Mouse (Mus musculus): ENCODE data around the gene Ccdc91.

Gene Ccdc91

DNA sequence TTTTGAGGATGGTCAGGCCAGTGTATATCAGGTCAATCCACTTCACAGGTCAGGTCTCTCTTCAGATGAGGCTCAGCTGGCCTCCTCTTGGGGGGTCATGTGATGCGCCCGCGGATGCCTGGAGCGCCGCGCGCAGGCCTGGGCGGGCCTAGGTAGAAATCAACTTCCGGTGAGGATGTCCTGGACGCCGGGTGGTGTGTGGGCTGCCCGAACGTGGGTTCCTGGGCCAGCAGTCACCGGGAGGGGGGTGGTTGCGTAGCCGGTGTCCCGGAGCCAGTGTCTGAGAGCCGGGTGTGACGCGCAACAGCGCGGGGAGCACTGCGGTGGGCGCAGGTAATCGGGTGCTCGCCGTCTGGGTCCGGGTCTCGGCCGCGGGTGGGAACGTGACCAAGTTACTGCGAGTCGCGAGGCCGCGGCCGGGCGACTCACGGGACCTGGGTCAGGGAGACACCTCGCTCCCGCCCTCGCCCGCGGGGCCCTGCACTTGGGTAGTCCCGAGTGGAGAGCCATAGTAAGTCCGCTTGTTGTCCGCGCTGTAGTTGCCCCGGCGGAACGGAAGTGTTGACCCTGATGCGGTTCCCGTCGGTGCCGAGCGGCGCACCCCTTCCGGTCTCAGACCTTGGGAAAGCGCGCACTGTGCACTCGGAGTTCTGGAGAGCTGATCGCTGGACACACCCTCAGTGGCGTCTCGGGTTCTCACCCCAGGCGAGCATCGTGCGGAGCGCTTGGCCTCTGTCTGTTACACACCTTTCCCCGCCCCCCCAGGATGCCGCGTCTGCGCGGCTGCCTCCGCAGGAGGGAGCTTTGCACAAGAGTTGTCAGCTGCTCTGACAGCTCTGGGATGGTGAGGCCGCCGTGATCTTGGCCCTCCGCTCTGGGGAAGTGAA, at the start of gene Ccdc91:
Gene Ccdc91 (plus strand): TSS at position 102 of the 887 bp plus-strand sequence.
- peak; percentile 75 to 80 for DNase-seq (ENCODE audit: low spot score in 2 of 2)

DNA sequence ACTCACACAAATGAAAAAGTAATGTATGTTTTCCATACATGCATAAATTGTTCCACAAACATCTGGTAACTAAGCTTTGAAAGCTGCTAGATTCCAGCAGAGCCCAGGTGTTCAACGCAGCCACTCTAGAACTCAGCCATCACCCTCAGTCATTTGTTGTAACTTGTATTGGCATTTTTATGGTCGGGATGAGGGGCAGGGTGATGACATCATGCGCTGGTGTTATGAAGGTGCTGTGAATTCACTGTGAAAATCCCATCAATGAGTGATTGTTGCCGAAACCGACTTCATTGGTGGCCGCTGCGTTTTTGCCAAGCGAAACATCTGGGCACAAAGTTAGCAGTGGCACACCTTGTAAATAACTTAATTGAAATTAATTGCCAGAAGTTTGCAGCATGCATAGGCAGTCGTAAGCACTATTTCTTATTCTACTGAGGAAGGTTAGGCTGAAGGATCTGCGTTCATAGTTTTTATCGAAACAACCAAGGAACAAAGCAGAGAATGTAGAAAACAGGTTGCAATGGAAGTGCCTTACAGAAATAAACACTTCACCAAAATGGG, 48.6 kb upstream of the Ccdc91 start:
- no peak for DNase-seq (ENCODE audit: low spot score in 2 of 2)

DNA sequence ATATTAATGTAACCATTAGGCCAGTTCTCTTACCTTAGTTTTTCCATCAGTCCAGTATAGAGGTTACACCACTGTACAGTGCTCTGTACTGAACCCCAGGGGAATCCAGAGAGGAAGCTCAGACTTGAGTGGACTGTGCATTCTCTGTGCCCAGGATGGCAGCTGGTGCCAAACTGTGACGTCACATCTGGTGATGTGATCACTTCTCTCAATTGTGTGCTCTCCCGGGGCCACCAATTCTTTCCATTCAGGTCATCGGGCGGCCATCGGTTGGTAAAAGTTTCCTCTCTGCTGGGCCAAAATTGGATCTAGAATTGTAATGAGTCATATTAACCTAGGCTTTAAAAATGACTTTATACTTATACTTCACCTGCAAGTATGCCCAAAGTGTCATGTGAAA, 19.9 kb upstream of the Ccdc91 start:
- no peak for DNase-seq (ENCODE audit: low spot score in 2 of 2)

DNA sequence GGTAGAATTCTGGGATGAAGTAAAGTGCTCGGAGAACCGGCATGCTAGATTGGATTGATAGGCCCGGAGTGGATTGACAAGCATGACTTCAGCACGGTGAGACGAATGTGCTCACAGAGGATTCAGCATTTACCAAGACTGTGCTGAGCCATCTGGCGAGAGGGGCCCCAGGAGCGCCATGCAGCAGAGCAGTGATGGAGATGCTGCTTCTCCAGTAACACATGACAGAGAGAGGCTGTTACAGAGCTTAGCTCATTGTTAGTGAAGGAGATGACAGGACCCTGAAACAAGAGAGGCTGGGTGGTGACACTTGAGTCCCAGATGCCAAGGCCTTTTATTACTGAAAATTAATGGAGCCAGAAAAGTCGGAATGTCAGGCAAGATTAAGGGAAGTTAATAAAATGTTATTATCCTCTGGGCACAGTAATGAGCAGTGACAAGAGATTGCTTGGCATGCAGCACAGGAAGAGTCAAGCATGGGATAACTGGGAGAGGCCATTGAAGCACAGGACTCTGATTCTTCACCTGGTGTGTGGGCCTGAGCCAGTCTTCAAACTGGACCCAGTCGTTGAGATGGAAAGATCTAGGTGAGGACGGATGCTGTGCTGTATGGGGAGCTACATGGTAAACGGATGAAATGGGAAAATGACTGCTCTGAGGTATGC, 16.9 kb upstream of the Ccdc91 start:
- no peak for DNase-seq (ENCODE audit: low spot score in 2 of 2)

DNA sequence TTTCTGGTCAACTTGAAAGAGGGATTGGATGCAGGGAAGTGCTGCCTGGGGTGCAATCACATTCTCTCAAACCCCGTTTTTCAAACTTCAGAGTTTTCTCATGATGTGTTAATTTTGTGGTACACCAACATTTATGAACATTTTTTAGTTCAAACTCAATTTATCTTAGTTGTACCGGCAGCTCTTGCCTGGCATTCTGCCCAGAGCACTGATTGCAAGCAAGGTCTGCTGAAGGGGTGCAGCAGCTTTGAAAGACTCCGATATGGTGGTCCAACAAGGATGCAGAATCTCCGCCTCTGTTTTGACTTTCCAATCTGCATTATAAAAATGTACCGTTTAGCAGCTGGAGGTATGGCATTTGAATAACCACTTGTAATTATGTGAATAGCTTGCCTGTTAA, 5.6 kb upstream of the Ccdc91 start:
- DNase-seq (ENCODE audit: low spot score in 2 of 2), result no peak

DNA sequence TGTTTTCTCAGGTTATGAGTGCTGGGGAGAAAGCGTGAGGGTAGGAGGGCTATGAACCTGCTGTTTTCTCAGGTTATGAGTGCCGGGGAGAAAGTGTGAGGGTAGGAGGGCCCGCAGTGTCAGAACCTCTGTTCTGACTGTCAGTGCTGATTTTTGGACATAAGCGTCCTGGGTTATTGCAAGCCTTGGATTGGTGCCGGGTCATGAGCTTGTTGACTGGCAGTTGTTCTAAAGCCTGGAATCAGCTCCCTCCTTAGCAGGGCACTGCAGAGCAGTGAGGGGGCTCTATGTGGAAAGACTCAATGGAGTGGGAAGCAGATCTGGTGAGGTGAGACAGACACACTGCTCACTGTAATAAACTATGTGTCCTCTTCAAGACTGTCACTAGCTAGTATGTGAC, 5.5 kb downstream of the Ccdc91 start:
- no peak for DNase-seq (ENCODE audit: low spot score in 2 of 2)

DNA sequence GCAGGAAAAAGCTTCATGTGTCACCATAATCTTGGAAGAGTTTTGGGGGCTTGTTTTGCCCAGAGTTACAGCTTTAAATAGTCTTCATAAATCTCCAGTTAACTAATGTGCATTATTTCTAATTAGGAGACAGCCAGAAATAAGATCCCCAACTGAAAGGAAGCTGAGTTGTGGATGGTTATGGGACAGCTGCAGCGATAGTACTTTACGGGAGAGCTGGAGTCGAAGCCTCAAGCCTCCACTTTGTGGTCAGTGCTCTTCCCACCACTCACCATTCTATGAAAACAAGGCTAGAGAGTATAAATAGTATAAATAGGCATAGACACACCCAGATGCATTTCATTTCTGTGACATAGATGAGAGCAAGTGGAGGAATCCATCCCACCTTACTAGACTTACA, 14.5 kb downstream of the Ccdc91 start:
- no peak for DNase-seq (ENCODE audit: low spot score in 2 of 2)

DNA sequence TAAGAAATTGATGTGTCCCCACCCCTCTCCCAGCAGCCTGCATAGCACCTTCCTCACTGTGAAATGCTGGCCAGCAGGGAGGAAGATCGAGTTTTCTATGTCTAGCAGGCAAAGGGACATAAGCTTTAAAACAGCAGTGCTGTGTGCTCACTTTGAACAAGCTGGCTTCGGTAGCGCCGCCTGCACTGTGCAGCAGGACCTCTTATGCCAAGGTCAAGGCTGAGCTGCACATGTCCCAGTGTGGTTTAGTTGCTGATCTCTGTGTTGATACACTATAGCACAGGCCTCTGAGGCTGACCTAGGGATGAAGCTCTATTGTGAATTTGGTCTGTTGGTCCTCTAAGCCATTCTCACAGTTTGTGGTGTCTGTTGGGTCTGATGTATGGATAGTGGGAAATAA, 16.9 kb downstream of the Ccdc91 start:
- no peak for DNase-seq (ENCODE audit: low spot score in 2 of 2)

DNA sequence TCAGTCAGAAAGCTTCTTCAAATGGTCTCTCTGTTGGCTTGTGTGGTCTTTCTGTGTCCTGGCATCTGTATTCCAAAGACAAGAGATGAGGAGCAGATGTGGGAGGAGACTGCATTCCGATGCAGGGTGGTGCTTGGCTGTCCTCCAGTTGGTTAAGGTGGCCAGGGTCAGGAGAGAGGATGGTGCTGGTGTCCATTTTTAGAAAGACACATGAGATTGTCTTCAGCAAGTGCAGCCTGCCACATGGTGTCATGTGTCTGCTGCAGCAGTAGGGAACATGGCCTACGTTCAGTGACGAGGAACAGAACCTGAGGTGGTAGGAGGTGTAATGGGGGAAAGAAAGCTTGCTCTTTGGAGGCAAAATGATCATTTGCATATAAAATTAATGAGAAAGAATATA, 25.8 kb downstream of the Ccdc91 start:
- no peak for DNase-seq (ENCODE audit: low spot score in 2 of 2)

DNA sequence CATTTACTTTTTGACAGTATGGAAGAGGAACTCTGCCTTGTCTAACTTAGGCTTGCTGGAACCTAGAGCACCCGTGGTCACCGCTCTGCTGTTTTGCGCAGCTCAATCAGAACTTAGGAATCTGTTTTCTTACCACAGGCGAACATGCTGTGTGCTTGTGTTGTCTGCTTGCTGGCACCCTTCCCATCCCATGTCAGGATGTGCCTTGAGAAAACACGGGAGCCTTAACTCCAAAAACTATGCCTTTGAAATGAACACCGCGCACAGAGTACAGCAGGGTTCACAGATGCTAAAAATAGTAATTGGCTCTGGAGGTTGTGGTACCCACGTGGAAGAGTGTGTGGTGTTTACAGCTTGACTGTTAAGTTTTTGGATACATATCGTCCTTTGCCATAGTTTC, 30.4 kb downstream of the Ccdc91 start:
- DNase-seq (ENCODE audit: low spot score in 2 of 2), result no peak

DNA sequence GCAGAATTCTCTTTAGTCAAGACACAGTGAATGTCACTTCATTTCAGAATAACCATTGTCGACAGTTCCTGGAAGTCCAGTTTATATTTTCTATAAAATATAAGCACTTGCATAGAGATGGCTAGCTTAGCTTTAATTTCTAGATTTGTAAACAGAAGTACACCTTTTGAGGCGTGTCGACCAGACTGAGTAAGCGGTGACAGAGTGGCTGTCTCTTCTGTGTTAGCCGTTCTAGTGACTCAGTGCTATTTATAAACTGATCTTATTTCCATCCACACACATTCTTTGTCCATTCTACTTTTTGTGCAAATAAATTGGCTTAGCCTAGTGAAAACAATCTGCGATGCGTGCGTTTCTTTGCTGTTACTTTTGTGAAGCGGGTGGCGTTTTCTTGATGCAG, 30.9 kb downstream of the Ccdc91 start:
- DNase-seq (ENCODE audit: low spot score in 2 of 2), result no peak

DNA sequence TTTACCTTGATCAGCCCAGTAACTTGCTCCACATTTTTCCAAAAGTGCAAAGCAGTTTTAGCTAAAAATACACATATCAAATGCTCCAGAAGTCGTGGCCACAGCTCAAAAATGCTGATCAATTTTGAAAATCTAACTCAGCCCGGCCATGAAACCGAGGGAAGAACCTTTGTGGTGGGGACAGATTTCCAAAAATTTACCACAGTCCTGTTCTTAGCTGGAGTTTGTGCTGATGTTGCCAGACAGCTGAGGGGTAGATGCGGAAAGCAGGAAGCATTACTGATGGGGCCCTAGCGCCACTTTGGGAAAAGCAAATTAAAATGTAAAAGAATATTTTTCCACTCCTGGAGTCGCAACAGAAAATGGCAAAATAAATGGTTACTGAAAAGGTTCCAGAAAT, 31.6 kb downstream of the Ccdc91 start:
- no peak for DNase-seq (ENCODE audit: low spot score in 2 of 2)

DNA sequence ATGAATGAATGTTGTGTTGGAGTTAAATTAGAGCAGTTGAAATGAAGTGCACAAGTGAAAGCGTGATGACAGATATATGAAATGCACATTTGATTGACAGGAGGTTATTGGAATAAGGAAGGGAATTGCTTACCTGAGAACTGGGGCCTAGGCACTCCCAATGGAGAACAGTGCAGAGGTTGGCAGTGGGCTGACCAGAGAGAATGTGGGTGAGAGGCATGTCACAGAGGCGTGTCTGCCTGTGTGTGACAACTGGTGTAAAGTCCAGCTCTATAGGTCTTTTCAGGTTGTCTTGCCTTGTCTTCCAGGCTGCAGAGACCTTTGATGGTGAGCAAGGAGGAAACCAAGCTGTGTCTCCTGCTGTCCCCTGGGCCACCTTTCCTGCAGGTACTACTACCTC, 34.9 kb downstream of the Ccdc91 start:
- DNase-seq (ENCODE audit: low spot score in 2 of 2), result no peak

DNA sequence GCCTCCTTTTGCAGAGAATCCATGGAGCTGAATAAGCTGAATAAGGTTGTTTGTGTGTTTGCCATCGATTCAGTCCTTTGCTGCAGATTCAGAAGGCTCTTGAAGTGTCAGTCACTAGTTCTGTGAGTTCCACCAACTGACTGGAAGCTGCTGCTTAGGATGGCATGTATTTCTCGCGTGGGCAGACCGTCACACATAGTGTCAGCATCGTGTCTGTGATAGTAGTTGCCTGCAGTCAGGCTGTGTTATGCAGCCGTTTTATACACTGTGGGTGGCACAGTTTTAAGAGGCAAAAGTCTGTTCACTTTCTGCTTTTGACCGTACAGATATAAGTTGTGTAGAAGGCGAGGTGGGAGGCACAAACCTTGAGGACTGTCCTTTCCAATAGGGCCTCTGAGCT, 42.3 kb downstream of the Ccdc91 start:
- peak; percentile 66 to 84 for DNase-seq (ENCODE audit: low spot score in 2 of 2)

DNA sequence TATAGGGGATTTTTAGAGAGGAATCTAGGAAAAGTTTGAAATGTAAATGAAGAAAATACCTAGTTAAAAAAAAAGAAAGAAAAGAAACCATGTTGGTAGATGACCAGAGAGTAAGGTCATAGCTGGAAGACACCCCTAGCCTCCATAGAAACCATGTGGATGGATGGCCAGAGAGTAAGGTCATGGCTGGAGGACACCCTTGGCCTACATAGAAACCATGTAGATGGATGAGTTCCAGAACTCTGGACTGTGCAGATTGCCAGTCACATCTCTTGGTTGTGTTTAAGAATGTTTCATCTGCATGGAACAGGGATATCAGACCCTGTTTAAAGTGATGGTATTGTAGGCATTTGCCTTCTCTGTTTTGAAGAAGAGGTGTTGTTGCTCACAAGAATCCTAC, 49.6 kb downstream of the Ccdc91 start:
- DNase-seq (ENCODE audit: low spot score in 2 of 2), result no peak

DNA sequence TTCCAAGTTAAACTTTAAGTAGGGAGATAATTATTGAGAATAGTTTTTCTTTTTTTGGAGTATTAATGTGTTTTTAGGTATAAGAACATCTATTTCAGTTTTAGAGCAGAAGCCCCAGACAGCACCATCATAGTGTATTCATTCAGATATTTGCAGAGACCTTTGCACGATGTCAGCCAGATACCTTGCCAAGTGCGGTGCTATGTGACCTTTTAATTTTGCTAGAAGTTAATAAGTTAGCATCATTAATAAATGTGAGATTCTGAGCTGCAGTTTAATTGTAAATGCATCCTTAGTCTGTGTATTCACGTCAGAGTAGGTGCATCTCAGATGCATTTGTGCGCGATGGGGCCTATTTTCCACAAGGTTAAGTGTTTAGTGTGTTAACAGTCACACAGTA, 59.3 kb downstream of the Ccdc91 start:
- DNase-seq (ENCODE audit: low spot score in 2 of 2), result no peak

DNA sequence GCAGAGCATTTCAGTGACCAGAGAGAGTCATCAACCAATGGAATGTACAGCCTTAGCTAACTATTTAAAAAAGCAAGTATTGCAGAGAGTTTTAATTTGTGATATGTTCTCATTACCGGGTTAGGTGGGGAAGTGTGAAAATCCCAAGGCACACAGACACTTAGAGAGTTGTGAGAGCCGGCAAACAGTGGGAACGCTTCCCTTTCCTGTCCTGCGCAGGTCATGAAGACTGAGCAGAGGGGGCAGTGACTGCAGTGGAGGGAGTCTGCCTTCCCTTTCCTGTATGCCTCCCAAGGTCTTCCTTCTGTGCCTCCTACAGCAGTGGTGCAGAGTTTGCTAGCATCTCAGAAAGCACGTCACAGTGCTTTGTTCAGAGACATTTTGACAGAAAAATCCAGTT, 62.6 kb downstream of the Ccdc91 start:
- no peak for DNase-seq (ENCODE audit: low spot score in 2 of 2)

DNA sequence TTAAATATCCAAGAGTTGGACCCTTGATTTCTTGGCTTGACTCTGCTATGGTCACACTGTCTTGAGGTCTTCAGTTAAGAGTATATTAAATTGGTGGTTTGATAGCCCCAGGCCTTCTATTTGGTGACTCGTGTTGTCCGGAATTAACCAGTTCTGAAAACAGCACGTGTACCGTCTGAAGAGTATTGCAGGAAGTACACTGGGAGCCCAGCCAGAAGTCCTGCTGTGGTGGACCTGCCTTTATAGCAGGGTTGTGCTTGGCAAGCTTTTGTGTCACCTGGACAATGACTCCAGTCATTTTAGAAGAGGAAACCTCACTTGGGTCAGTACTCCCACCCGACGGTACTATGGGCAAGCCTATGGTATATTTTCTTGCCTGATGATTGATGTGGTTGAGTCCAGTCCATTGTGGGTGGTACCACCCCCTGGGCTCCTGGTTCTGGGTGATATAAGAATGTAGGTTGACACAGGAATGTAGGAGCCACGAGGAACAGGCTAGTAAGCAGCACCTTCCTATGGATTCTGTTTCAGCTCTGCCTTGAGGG, 63.5 kb downstream of the Ccdc91 start:
- no peak for DNase-seq (ENCODE audit: low spot score in 2 of 2)

DNA sequence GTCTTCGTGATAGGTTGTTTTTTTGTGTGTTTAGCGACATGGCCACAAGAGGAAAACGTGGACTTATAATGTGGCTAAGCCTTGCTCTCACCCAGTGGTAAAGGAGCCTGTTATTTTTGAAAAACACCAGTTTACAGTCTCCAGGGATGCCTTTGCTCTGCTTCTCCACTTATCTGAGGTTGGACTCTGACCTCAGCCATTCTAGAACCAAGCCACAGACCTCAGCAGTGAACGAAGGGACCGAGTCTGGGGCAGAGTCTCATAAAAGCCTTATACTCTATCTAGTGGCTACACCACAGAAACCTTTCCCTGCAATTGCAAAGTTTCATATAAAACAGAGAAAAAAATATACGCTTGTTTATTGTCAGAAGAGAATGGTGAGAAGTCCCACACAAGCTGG, 65.3 kb downstream of the Ccdc91 start:
- DNase-seq (ENCODE audit: low spot score in 2 of 2), result no peak

DNA sequence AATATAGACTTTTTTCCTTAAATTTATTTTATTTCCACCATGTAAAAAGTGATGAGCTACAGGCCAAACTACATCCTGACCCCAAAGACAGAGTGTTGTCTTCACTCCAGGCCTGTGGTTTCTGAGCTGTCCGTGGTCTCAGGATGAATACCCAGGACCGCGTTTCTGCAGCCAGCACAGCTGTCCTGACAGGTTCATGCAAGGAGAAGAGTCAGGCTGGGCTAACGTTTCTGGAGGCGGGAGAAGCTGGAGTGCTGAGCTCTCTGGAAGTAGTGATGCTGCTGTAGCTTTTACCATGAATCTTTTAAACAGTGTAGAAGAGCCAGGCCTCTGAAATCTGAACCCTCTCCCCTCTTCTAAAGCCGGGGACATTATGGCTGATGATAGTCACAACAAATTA, 80.0 kb downstream of the Ccdc91 start:
- no peak for DNase-seq (ENCODE audit: low spot score in 2 of 2)

DNA sequence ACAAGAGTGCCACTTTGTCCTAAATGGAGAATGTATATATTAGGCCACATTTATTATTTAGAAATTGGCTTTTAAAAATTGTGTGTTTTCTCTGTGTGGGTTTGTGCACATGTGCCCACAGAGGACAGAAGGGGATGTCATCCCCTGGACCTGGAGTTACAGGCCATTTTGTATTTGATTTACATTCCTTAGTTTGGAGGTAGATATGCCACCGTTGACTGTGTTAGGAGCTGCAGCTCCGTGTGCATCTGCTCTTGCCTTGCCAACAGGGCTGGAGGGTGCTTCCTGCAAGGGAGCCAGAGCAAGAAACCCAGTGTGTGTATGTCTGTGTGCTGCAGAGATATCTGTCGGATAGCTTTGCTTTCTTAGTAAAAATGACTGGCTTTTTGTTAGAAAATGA, 83.7 kb downstream of the Ccdc91 start:
- DNase-seq (ENCODE audit: low spot score in 2 of 2), result no peak

DNA sequence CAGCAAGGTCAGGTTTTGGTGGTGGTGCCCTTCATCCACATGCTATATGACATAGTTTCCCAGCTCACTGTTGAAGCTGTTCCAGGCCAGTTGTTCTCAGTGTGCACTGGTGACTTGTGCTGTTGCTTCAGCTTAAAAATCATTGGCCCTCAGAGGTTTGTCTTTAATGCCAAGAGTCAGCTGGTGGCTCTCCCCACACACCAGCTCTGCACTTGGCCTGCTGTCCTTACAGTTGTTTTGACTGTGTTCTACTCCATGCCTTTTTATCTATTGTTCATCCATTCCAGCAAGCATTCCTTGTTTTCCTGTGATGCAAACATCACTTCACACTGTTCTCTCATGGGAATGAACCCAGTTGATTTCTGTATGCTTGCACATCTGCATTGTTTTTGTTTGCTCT, 84.8 kb downstream of the Ccdc91 start:
- no peak for DNase-seq (ENCODE audit: low spot score in 2 of 2)

DNA sequence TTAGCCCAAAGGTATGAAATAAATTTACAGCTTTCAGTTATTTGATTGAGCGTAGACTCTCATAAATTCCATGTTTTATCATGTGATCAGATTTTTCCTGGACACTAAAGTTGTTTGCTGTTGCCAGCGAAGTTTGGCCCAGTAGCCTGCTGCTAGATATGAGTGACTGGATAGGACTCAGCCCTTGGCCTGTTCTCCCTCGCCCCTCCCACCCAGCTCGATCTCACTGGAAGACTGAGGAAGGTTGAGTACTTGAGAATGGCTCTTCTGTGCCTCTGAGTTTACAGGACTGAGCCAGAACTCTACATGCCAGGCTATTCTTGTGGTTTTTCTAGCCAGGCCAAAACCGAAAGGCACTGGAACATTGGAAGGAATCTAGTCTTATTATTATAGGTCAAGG, 93.6 kb downstream of the Ccdc91 start:
- DNase-seq (ENCODE audit: low spot score in 2 of 2), result no peak
